29 mouse cellular contexts compared by ENCODE assay signal in the genomic region with DNA sequence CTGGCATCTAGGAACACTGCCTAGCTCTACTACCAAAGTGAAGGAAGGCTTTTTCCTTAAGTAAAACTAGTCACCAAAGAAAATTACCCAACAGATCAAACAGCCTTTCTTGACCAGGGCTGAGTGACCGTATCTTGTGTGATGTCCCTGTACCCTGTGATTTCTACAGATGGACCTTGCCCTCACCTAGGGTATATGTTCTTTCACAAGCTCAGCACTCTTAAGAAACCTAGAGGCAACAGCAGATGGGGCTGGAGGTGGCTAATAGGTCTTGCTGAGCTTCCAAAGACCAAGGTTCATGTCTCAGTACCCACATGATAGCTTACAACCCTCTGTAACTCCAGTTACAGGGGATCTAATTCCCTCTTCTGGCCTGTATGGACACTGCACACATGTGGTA.
"Had no signal": no experiment of that assay in that cellular context is flagged by ENCODE, and none has a peak within 500 bp of the region (broad histone marks: within the 10 kb centered on the region; RNA-seq: fewer than 3 reads in every experiment).

No protein-coding gene starts in this region.

- H3K9me3 ChIP-seq: embryonic facial prominence, embryonic 10.5 days; embryonic facial prominence, embryonic 12.5 days; embryonic facial prominence, embryonic 13.5 days; embryonic facial prominence, embryonic 15.5 days; forebrain, embryonic 10.5 days; forebrain, embryonic 12.5 days; forebrain, embryonic 13.5 days; forebrain, embryonic 15.5 days had no signal

- DNase-seq: cerebellum, adult 18-20 months; cerebellum, adult 2 months; cerebellum, adult 8-10 months; cerebellum, adult 9-10 months; cerebellum, adult 9-11 months; cerebellum, postnatal 10 days; cerebellum, postnatal 14 days; cerebellum, postnatal 25 days; cerebellum, postnatal 36 days; embryo, embryonic 11 days; forebrain, postnatal 0 days; gastrocnemius, adult 2 months; gastrocnemius, postnatal 10 days; gastrocnemius, postnatal 14 days; gastrocnemius, postnatal 25 days; gastrocnemius, postnatal 36 days; heart, adult 11 months; heart, adult 18-20 months had no signal

- H3K27me3 ChIP-seq: embryonic facial prominence, embryonic 12.5 days; embryonic facial prominence, embryonic 13.5 days; embryonic facial prominence, embryonic 15.5 days; forebrain, embryonic 12.5 days; forebrain, embryonic 13.5 days; forebrain, embryonic 15.5 days had no signal

- H3K4me2 ChIP-seq: embryonic facial prominence, embryonic 12.5 days; embryonic facial prominence, embryonic 13.5 days; embryonic facial prominence, embryonic 15.5 days; forebrain, embryonic 12.5 days; forebrain, embryonic 13.5 days; forebrain, embryonic 15.5 days had no signal

- H3K27ac ChIP-seq: embryonic facial prominence, embryonic 10.5 days; embryonic facial prominence, embryonic 12.5 days; embryonic facial prominence, embryonic 13.5 days; embryonic facial prominence, embryonic 15.5 days; forebrain, embryonic 10.5 days; forebrain, embryonic 12.5 days; forebrain, embryonic 13.5 days; forebrain, embryonic 15.5 days; gastrocnemius, adult 2 months had no signal

- H3K4me1 ChIP-seq: embryonic facial prominence, embryonic 10.5 days; embryonic facial prominence, embryonic 12.5 days; embryonic facial prominence, embryonic 13.5 days; embryonic facial prominence, embryonic 15.5 days; forebrain, embryonic 10.5 days; forebrain, embryonic 12.5 days; forebrain, embryonic 13.5 days; forebrain, embryonic 15.5 days had no signal

- H3K9ac ChIP-seq: embryonic facial prominence, embryonic 12.5 days; embryonic facial prominence, embryonic 13.5 days; embryonic facial prominence, embryonic 15.5 days; forebrain, embryonic 12.5 days; forebrain, embryonic 13.5 days; forebrain, embryonic 15.5 days; forebrain, postnatal 0 days had no signal

- ATAC-seq: forebrain, embryonic 13.5 days; forebrain, embryonic 14.5 days; forebrain, embryonic 15.5 days; forebrain, embryonic 16.5 days; forebrain, postnatal 0 days had no signal

- H3K4me3 ChIP-seq: embryonic facial prominence, embryonic 10.5 days; embryonic facial prominence, embryonic 12.5 days; embryonic facial prominence, embryonic 13.5 days; embryonic facial prominence, embryonic 15.5 days; erythroblast, embryonic 14.5 days; forebrain, embryonic 10.5 days; forebrain, embryonic 12.5 days; forebrain, embryonic 13.5 days; forebrain, embryonic 15.5 days; gastrocnemius, adult 2 months had no signal
